Mouse (Mus musculus): Measurements from ENCODE around the gene Lrrc27.

DNA sequence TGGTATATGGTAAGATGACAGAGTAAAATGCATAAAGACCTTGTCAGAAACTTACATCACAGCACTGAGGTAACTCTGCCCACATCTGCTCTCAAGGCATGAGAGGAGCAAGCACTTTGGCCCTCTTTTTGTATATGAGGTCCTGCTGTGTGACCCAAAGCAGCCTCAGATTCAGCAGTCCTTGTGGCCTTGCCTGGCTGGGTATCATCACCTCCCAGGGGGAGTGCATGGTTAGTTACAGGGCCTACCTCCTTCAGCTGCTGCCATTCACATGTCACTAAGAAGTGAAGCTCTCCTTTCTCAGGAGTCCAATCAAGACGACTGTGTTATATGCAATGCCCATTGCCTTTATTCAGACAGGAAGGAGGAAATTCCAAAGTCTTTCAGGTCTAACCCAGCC lies 2.7 kb downstream of the Lrrc27 start:
- TF ChIP-seq CTCF (IDR thresholded peaks at IDR 0.05; ENCODE audit: low read depth) (no peak), EP300 (IDR thresholded peaks at IDR 0.05; ENCODE audit: low read depth) (no peak)
